ENCODE assay signal across 8 mouse cellular contexts in the genomic region with DNA sequence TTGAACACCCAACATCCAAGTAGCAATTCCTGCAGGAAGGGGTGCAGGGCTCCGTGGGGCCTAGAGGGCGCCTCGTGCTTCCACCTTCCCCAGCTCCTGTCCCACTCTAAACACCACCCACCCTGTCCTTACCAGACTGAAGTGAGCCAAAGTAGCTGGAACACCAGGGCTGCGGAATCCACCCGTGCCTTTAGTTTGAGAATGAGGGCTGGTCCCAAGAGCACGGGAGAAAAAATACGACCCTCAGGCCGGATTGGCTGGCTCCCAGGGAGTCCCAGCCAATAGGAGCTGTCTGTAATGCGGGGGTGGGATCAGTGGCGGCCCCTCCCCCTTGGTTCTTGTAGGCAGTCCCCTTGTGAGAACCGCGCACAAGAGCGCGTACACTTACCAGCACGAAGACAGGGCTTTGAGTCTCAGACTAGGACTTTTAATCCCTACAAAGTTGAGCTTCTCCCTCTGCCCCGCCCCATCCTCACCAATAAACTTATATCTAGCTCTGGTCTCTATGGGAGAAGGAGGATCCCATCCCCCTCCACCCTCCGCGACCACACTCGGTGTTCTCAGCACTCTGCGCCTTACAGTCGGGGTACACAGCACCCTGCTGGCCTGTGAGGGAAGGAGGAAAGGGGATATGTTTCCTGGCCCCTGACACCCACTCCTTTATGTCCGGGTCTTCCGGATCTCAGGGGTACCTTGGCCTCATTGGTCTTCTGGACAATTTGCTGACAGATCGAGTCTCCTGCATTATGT. TPM values are rescaled to one million over a fixed set of nuclear protein-coding genes. Genes with fewer than 3 reads are reported as not detected.
DNase-seq lines count a peak whose midpoint lies in the region; ATAC-seq and TF ChIP-seq lines count a peak whose summit lies in the region.

TSS of gene Cox6b2 (minus strand) at position 274 of the 750 bp plus-strand sequence.

- H3K27ac ChIP-seq in hindbrain, embryonic 11.5 days (ENCODE audit: low read depth, low read length) = no peak within 1 kb of the TSS

- peaks cover 8% of the 10 kb centered on the region for H3K9me3 ChIP-seq in G1E (replicated peaks)
- no peaks in the 10 kb centered on the region for H3K9me3 ChIP-seq in hindbrain, embryonic 11.5 days (ENCODE audit: control insufficient read depth, low read length)

- H3K9ac ChIP-seq in hindbrain, embryonic 11.5 days (ENCODE audit: low read depth, low read length) = peak within 1 kb of the TSS; percentile 5; the same call in 1 of the 2 replicates

- no peak for DNase-seq in G1E (ENCODE audit: low spot score)
- DNase-seq in c-Kit-positive CD71-negative TER-119-negative erythroid progenitor cells, embryonic 14.5 days (ENCODE audit: low read depth) = peak; percentile 86
- peak; percentile 87 for DNase-seq in forelimb bud, embryonic 11.5 days (ENCODE audit: low read depth, low spot score)
- peak; percentile 88 for DNase-seq in hindbrain, embryonic 11.5 days (ENCODE audit: low spot score)
- peak; percentile 18 for DNase-seq in layer of hippocampus, adult 9-10 months (ENCODE audit: low spot score)
- DNase-seq in lung, postnatal 14 days = peak; percentile 83
- DNase-seq in ovary, postnatal 36 days (ENCODE audit: low spot score) = peak; percentile 79
- DNase-seq in thymus, postnatal 14 days = peak; percentile 94

- peak within 1 kb of the TSS; percentile 72 for H3K4me3 ChIP-seq in G1E (ENCODE audit: low read depth, low read length)
- H3K4me3 ChIP-seq in hindbrain, embryonic 11.5 days (ENCODE audit: low read depth, low read length) = peak within 1 kb of the TSS; percentile 24

- peaks cover 19% of the 10 kb centered on the region for H3K36me3 ChIP-seq in G1E (replicated peaks)
- H3K36me3 ChIP-seq in hindbrain, embryonic 11.5 days (ENCODE audit: control insufficient read depth, insufficient read depth, low read length) = no peaks in the 10 kb centered on the region

- peak within 1 kb of the TSS; percentile 29 for H3K4me2 ChIP-seq in hindbrain, embryonic 11.5 days (replicated peaks; ENCODE audit: low read depth, low read length)

- 0 out of 2 replicates have a peak, but pooled peaks cover 2% of the 10 kb centered on the region for H3K27me3 ChIP-seq in G1E (ENCODE audit: insufficient read depth, low read length)
- no peaks in the 10 kb centered on the region for H3K27me3 ChIP-seq in hindbrain, embryonic 11.5 days (ENCODE audit: control insufficient read depth, insufficient read depth, low read length)

- H3K4me1 ChIP-seq in G1E (ENCODE audit: insufficient read depth, low read depth, low read length) = peaks cover 41% of the 10 kb centered on the region
- H3K4me1 ChIP-seq in hindbrain, embryonic 11.5 days (replicated peaks; ENCODE audit: control insufficient read depth, insufficient read depth, low read length) = 0 out of 2 replicates have a peak, but pooled peaks cover 5% of the 10 kb centered on the region

- TF ChIP-seq CTCF in G1E (IDR thresholded peaks at IDR 0.05; ENCODE audit: low read depth, low read length) = no peak

- ATAC-seq in G1E (ENCODE audit: extremely low read depth, insufficient number of reproducible peaks, low FRiP score, poor library complexity, severe bottlenecking) = no peak
- ATAC-seq in hindbrain, embryonic 11.5 days (ENCODE audit: low FRiP score) = peak; percentile 97

- WGBS in hindbrain, embryonic 11.5 days = 3% methylated on average over 24 of the region's 24 CpGs

RNA-seq across cellular contexts. Expression of gene Cox6b2, which starts in this region (rescaled TPM):
- total RNA-seq in G1E (2014; fragmentation: Nextera tagmentation) (4.2 and 5.3 TPM in 2 replicates), G1E (2017) (1.0 and 2.0 TPM in 2 replicates)
- polyA plus RNA-seq in G1E (2012) = 7.8 and 8.0 TPM in 2 replicates
- 28.0 and 28.5 TPM in 2 replicates for polyA plus RNA-seq in hindbrain, embryonic 11.5 days (2014; fragmentation: Nextera tagmentation; extraction: Ambion mirVana)
